Mouse (Mus musculus): ENCODE results near the gene Ppef1. TPM values are rescaled to one million over a fixed set of nuclear protein-coding genes. Genes with fewer than 3 reads are reported as not detected.

The Ppef1 gene
- polyA plus RNA-seq, 1 experiment from 2014 or later = not detected

DNA sequence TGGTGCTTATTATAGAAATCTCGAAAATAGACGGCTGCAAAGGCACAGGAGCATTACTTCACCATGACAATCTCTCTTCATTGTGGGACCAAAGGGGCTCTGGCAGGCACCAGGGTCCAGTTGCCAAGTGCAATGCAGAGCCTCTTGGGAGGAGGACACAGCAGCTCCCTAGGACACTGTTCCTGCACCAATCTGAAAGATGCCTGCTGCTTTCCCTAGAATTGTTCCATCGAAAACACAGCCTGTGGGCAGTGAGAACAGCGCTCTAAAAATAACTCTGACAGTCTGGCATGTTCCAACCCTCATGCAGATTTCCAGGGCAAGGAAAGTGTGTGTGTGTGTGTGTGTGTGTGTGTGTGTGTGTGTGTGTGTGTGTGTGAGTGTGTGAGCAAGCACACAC is 147.0 kb downstream of the Ppef1 start:
- H3K27ac ChIP-seq (replicated peaks) = no peak overlapping the region
- H3K4me1 ChIP-seq = no peaks in the 10 kb centered on the region
- DNase-seq (ENCODE audit: low spot score) = no peak
- H3K27me3 ChIP-seq (replicated peaks; ENCODE audit: low read depth, poor library complexity, severe bottlenecking) = peaks cover 89% of the 10 kb centered on the region
- H3K36me3 ChIP-seq (replicated peaks) = peaks cover 6% of the 10 kb centered on the region; the same call in 1 of the 2 replicates
- 94% methylated on average over 4 of the region's 4 CpGs for WGBS
- H3K4me3 ChIP-seq = no peak overlapping the region
- no peaks in the 10 kb centered on the region for H3K9me3 ChIP-seq

DNA sequence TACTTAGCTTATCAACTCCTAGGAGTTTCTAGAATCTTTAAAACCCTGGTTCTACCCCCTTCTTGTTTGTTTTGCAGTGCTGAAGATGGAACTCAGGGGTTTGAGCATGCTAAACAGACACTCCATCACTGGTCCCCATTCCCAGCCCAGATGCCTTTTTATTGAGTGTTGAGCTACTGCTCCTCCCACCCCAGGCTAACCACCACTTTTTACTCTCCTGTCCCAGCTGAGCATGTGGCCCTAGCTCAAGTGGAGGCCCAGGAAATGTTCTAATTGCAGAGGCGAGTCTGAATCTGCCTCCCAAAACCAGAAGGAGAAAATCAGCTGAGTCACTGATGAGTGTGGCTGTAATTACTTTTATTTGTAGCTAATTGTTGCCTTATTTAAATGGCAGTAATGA is 150.5 kb downstream of the Ppef1 start:
- Histone ChIP-seq H3K36me3 (replicated peaks) (peaks cover 6% of the 10 kb centered on the region; the same call in 1 of the 2 replicates), H3K27me3 (replicated peaks; ENCODE audit: low read depth, poor library complexity, severe bottlenecking) (peaks cover 86% of the 10 kb centered on the region), H3K9me3 (no peaks in the 10 kb centered on the region), H3K4me3 (no peak overlapping the region), H3K4me1 (no peaks in the 10 kb centered on the region), H3K27ac (replicated peaks) (no peak overlapping the region)
- no peak for DNase-seq (ENCODE audit: low spot score)
- WGBS = 82% methylated on average over 1 of the region's 1 CpGs

GRCm38 (mm10) chrX:160584148-160584838 is 151.3 kb downstream of the Ppef1 start:
- DNase-seq (ENCODE audit: low spot score) = no peak
- Histone ChIP-seq H3K27me3 (replicated peaks; ENCODE audit: low read depth, poor library complexity, severe bottlenecking) (peaks cover 90% of the 10 kb centered on the region), H3K36me3 (replicated peaks) (peaks cover 6% of the 10 kb centered on the region; the same call in 1 of the 2 replicates), H3K27ac (replicated peaks) (no peak overlapping the region), H3K9me3 (no peaks in the 10 kb centered on the region), H3K4me3 (no peak overlapping the region), H3K4me1 (no peaks in the 10 kb centered on the region)
- WGBS = 92% methylated on average over 4 of the region's 4 CpGs

GRCm38 (mm10) chrX:160583589-160583988 is 152.0 kb downstream of the Ppef1 start:
- DNase-seq (ENCODE audit: low spot score) = no peak
- H3K4me3 ChIP-seq = no peak overlapping the region
- peaks cover 92% of the 10 kb centered on the region for H3K27me3 ChIP-seq (replicated peaks; ENCODE audit: low read depth, poor library complexity, severe bottlenecking)
- H3K27ac ChIP-seq (replicated peaks) = no peak overlapping the region
- WGBS = 84% methylated on average over 5 of the region's 5 CpGs
- H3K36me3 ChIP-seq (replicated peaks) = peaks cover 7% of the 10 kb centered on the region
- no peaks in the 10 kb centered on the region for H3K4me1 ChIP-seq
- H3K9me3 ChIP-seq = no peaks in the 10 kb centered on the region

Other genes with a start within 250 kb of the Ppef1 start
- 15.8 and 16.1 TPM in 2 replicates for gene Phka2, start 233.6 kb downstream of the Ppef1 start, polyA plus RNA-seq (2016; fragmentation: Nextera tagmentation; extraction: Ambion mirVana)
- gene Rs1, start 32.2 kb upstream of the Ppef1 start, polyA plus RNA-seq (2016; fragmentation: Nextera tagmentation; extraction: Ambion mirVana) = not detected in 2 replicates
- gene Gja6, start 171.3 kb upstream of the Ppef1 start, polyA plus RNA-seq (2016; fragmentation: Nextera tagmentation; extraction: Ambion mirVana) = 0.16 TPM in 1 of 2 replicates, not detected in the other

All from embryonic facial prominence, embryonic 10.5 days (tissue).